Mouse (Mus musculus) Patski (cell line): ENCODE results near the gene Olfr522. TPM values are rescaled to one million over a fixed set of nuclear protein-coding genes. Genes with fewer than 3 reads are reported as not detected.

ENCODE experiments used
- ATAC-seq: fragments of 100-300 bp; one replicate; pipeline ENCODE4 v1.8.0; 2021
- CTCF ChIA-PET: fragments of 350-600 bp; sonication (Branson Sonifier 250); formaldehyde crosslinking; loops from one replicate; lab custom pipeline; 2022; ENCODE audit warnings: inconsistent platforms; lab: Charles Lee
- POLR2A ChIA-PET: fragments of 350-600 bp; sonication (Branson Sonifier 250); formaldehyde crosslinking; loops from one replicate; lab custom pipeline; 2022; ENCODE audit warnings: antibody characterized with exemption, inconsistent platforms; lab: Charles Lee
- DNase-seq: peaks from one replicate; pipeline ENCODE4 v3.0.0-alpha.2; 2011; ENCODE audit warnings: low read depth, low spot score
- H3K27me3 ChIP-seq: fragments of 371-371 bp; one replicate; pipeline ENCODE4 v1.5.1; 2021
- CTCF ChIP-seq: fragments of 100-300 bp; IDR thresholded peaks from one replicate; pipeline ENCODE4 v1.5.1; 2021
- in situ Hi-C: fragments of 300-500 bp; cut with MboI; formaldehyde crosslinking; loops from 3 replicates; pipeline ENCODE4 v1.11.1; 2018; ENCODE audit warnings: low pct_unique_long_range_greater_than_20kb, mixed read lengths
- polyA plus RNA-seq: library from polyadenylated mRNA; unstranded; gene quantifications from one replicate; pipeline ENCODE4 v1.2.3, GENCODE M21; 2021

Gene Olfr522
- polyA plus RNA-seq, result not detected

DNA sequence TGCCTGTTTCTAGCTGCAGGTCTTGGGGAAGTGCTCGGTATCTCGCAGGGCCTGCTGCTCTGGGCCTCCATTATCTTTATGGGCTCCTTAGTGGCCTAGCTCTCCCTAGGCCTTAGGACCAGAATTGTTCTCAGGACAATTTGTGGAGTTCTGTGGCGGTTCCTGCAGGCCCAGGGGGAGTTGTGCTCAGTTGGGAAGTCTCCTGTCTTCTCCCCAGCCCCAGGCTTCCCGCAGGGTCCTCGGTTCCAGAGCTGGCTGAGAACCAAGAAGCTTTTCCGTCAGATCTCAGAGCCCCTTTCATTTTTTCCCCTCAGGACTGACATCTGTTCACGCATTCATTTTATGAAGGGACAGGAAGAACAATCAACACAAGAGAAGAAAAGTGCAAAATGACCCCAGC lies at the start of gene Olfr522:
TSS of gene Olfr522 (minus strand) at position 101 of the 400 bp plus-strand sequence.
- ATAC-seq, result no peak
- no peak for TF ChIP-seq CTCF
- no peak for DNase-seq
- ChIA-PET CTCF (interaction anchor here (0.7 kb wide), 1 partner anchor 24 kb away, joined by 3 read pairs; no protein-coding TSS in a partner anchor), POLR2A (interaction anchor here (0.9 kb wide), 1 partner anchor 1044 kb away, joined by 3 read pairs; no protein-coding TSS in a partner anchor)
- no peaks in the 10 kb centered on the region for H3K27me3 ChIP-seq
- in situ Hi-C loops, result no loop called here

DNA sequence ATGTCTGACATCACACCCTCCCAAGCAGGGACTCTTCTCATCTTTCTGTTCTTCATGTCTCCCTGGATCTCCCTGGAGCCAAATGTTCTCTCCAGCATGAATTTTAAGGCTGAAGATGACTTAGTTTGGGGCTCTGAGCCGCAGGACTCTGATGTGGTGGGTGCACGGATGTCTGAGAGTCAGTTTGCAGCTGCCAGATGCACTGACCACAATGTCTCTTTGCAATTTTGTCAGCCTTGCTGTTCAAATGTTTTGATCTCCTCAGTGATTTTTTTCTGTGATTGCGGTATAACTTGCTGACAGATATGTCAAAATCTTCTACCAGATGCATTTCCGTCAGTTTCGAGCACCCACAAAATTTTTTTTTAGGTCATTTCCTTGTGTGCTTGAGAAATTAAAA lies 49.3 kb upstream of the Olfr522 start:
- H3K27me3 ChIP-seq, result peaks cover 12% of the 10 kb centered on the region
- ATAC-seq (no peak), DNase-seq (no peak)
- POLR2A ChIA-PET, result no interaction called here
- in situ Hi-C loops, result no loop called here
- no peak for TF ChIP-seq CTCF
- CTCF ChIA-PET, result interaction anchor here (1.4 kb wide), 1 partner anchor 73 kb away, joined by 3 read pairs; no protein-coding TSS in a partner anchor

DNA sequence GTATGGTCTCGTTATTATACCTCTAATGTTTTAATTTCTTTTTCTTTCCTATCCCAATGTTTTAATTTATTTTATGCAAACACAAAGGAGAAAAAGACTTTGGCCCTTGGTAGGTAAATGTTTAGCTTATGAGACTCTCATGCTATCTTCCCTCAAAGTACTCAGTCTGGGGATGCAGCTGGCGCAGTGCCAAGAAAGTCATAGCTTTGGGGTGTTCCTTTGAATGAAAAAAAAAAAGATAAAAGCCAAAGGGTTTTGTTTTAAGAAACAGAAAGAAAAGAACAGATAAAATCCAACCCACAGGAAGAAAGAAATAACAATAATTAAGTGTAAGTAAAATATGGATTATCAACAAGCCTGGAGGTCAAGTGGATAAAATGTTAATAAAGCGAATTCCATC lies 44.1 kb upstream of the Olfr522 start:
- peaks cover 9% of the 10 kb centered on the region for H3K27me3 ChIP-seq
- ATAC-seq (no peak), DNase-seq (no peak)
- no peak for TF ChIP-seq CTCF
- ChIA-PET POLR2A (no interaction called here), CTCF (interaction anchor here (3.3 kb wide), 1 partner anchor 21 kb away, joined by 11 read pairs; no protein-coding TSS in a partner anchor)
- in situ Hi-C loops, result no loop called here

DNA sequence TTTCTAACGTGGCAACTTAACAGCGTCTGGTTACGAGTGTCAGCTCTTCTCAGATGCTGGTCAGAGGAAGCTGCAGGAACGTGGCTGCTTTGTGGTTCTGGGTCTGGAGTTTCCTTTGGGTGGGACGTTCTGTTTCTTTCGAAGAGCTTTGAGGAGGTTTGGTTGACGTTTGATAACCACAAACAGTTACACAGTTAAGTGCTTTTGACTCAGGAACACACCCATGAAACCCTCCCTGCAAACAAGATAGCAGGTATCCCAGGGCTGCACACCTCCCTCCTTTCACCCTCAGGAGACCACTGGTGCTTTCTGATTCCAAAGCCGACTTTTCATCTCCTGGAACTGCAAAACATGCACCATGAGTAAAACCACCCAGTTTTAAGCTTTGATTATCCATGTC lies 43.6 kb upstream of the Olfr522 start:
- TF ChIP-seq CTCF, result no peak
- in situ Hi-C loops, result no loop called here
- POLR2A ChIA-PET, result no interaction called here
- CTCF ChIA-PET, result interaction anchor here (3.3 kb wide), 1 partner anchor 20 kb away, joined by 11 read pairs; no protein-coding TSS in a partner anchor
- DNase-seq (no peak), ATAC-seq (no peak)
- H3K27me3 ChIP-seq, result peaks cover 9% of the 10 kb centered on the region

DNA sequence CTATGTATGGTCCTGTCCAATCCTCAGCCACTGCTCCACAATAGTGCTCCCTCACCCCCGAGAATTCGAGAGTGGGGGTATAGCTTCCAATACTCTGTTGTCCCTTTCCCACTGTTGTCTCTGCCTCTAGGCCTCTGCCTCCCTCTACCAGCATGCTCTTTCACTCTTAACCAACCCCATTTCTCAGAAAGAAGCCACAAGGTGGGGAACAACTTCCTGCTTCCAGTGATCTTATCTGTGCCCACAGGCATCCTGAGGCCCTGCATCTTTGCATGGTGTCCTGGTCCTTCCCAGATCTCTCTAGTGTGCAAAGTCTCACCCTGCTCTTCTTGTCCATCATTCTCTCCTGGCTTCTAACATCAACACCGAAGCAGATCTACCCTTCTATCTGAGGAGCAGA lies 42.3 kb upstream of the Olfr522 start:
- CTCF ChIA-PET, result interaction anchor here (3.3 kb wide), 1 partner anchor 19 kb away, joined by 11 read pairs; no protein-coding TSS in a partner anchor
- no peak for TF ChIP-seq CTCF
- peaks cover 9% of the 10 kb centered on the region for H3K27me3 ChIP-seq
- ATAC-seq (no peak), DNase-seq (no peak)
- in situ Hi-C loops, result no loop called here
- POLR2A ChIA-PET, result no interaction called here

DNA sequence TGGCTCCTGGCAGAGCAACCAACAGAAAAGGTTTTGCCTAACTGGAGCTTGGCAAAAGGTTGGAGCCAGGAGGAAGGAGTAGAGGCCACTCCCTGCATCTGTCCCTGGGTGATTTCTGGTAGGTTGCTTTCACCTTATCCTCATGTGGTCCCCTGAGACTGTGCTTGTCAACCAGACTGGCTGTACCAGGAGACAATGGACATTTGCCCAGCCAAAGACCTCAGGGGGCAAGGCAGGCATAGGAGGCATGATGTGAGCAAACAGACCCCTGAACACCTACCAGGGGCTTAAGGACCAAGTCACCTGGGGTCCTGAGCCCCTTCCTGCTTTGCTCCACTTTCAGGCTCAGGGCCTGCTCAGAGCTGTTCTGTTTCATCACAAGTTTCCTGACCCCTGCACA lies 41.3 kb upstream of the Olfr522 start, which contains the start of gene Olfr524:
TSS of gene Olfr524 (minus strand) at position 101 of the 400 bp plus-strand sequence.
- no peak for TF ChIP-seq CTCF
- no peak for ATAC-seq
- in situ Hi-C loops, result no loop called here
- DNase-seq, result no peak
- H3K27me3 ChIP-seq, result peaks cover 9% of the 10 kb centered on the region
- ChIA-PET CTCF (interaction anchor here (3.3 kb wide), 1 partner anchor 18 kb away, joined by 11 read pairs; no protein-coding TSS in a partner anchor), POLR2A (no interaction called here)

DNA sequence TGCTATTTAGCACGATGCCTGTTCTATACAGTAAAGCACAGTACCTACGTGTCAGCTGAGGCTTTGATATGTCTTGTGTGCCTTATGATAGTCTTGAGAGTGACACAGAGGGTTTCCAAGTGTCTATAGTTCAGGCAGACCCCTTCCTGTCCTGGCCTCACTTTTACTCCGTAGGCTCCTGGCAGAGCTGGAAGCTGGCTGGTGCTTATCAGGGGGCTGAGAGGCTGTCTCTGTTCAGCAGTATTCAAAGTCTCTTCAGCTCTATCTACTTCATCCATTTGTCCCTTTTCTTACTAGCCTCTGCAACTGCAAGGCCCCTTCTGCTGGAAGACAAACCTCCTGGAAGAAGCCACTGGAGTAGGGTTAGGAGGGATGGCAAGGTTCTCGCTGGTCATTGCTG lies 36.5 kb upstream of the Olfr522 start:
- ChIA-PET CTCF (no interaction called here), POLR2A (no interaction called here)
- DNase-seq, result no peak
- no peak for ATAC-seq
- no peak for TF ChIP-seq CTCF
- in situ Hi-C loops, result no loop called here
- no peaks in the 10 kb centered on the region for H3K27me3 ChIP-seq

DNA sequence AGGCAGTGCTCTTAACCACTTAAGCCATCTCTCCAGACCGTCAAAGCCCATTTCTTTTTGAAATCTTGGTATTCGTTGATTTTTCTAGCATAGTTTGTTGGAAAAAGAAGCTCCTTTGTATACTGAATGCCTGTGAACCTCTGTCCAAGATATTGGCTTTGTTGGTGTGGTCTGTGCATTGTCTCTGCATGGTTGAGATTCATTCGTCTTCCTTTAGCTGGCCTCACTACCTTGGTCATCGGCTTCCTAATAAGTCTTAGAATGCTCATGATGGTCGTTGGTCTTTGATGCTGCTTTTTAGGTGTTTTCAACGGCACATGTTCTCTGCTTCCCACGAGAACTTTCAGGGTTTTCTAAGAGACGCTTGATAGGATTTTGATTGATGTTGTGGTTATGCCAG lies 31.4 kb upstream of the Olfr522 start:
- ChIA-PET POLR2A (no interaction called here), CTCF (no interaction called here)
- no peak for TF ChIP-seq CTCF
- DNase-seq (no peak), ATAC-seq (no peak)
- peaks cover 16% of the 10 kb centered on the region for H3K27me3 ChIP-seq
- in situ Hi-C loops, result no loop called here

DNA sequence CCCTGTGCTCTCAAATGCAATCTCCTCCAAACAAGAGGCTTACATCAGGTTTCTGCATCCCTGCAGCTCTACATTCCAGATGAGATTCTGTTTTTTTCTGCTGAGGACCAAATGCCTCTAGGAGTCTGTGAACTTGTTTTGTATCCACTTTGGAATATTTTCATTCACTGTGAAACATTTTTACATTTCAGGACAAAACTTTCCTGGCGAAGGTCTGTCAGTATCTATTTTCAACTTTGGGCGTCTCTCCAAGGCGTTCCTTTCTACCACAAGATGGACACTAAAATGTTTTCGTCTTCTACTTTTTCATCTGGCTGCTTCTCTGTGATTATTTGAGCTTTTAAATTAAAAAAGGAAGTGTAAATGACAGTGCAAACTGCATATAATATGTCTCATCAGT lies 29.5 kb upstream of the Olfr522 start:
- CTCF ChIA-PET, result no interaction called here
- ATAC-seq (no peak), DNase-seq (no peak)
- TF ChIP-seq CTCF, result no peak
- in situ Hi-C loops, result no loop called here
- POLR2A ChIA-PET, result no interaction called here
- H3K27me3 ChIP-seq, result peaks cover 16% of the 10 kb centered on the region

DNA sequence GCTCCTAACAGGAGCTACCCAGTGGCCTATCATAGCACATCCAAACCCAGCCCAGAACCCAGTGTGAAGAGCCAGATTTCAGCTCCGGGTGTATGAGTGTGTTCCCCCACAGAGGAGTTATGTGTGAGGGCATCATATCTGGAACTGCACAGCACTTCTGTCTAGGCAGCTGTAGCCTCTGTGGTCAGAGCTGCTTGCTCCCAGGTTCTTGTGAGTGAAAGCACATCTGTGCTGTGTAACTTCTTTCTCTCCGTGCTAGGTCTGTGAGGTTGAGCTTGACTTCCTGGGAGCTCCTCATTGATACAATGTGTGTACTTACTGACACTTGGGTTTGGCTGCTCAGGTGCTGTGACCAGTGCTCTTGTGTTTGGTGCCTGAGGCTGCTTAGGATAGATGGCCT lies 28.3 kb upstream of the Olfr522 start:
- CTCF ChIA-PET, result no interaction called here
- in situ Hi-C loops, result no loop called here

DNA sequence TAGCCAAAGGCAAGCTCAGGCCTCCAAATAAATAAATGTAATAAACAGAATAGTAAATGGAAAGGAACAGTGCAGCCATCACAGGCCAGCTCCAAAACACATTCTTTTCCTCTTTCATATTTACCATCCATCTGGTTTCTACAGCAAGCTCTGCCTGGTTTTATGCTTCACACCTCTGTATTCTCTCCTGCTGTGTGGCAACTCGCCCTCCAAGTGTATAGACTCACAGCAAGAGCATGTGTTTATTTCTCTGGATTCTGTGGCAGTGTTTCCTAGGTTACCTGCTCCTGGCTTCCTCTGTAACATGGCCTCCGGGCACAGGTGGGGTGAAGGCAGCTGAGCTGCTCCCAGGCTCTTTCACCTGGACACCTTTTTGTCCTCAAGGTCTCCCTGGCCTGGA lies 27.9 kb upstream of the Olfr522 start:
- H3K27me3 ChIP-seq, result peaks cover 16% of the 10 kb centered on the region
- POLR2A ChIA-PET, result no interaction called here
- no peak for TF ChIP-seq CTCF
- in situ Hi-C loops, result no loop called here
- CTCF ChIA-PET, result no interaction called here
- DNase-seq (no peak), ATAC-seq (no peak)

More for the DNA sequence above, 28.3 kb upstream of the Olfr522 start:
- POLR2A ChIA-PET, result no interaction called here
- ATAC-seq (no peak), DNase-seq (no peak)
- H3K27me3 ChIP-seq, result peaks cover 16% of the 10 kb centered on the region
- no peak for TF ChIP-seq CTCF

DNA sequence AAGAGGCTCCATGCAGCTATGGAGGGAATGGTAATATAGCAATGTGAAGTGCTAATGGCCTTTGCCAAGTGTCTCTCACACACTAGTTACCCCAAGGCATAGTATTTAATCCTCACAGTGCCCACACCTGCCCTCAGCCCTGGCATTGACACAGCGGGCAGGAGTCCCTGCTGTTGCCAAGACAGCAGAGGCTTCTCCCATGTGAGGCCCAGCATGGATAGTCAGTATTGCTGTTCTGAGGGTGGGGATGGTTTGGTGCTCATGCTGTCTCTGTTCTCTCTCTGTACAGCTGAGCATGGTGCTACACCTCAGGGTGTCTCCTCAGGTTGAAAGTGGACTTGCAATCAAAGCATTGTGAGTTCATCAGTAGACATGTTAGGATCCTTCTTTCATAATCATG lies 25.9 kb upstream of the Olfr522 start:
- DNase-seq (no peak), ATAC-seq (no peak)
- peaks cover 16% of the 10 kb centered on the region for H3K27me3 ChIP-seq
- CTCF ChIA-PET, result no interaction called here
- no peak for TF ChIP-seq CTCF
- POLR2A ChIA-PET, result no interaction called here
- in situ Hi-C loops, result no loop called here
